Mouse (Mus musculus): Measurements from ENCODE around the gene Mdm2.

- TF ChIP-seq POLR2A (IDR thresholded peaks at IDR 0.05; ENCODE audit: extremely low read depth, insufficient read depth, low read length) (no peak), CTCF (IDR thresholded peaks at IDR 0.05; ENCODE audit: extremely low read depth, insufficient read depth, low read length) (no peak)
These were observed 9.3 kb downstream of the Mdm2 start for GRCm38 (mm10) chr10:117701034-117701829.
